Mouse (Mus musculus): Measurements from ENCODE around the gene Tmem170b. TPM values are rescaled to one million over a fixed set of nuclear protein-coding genes. Genes with fewer than 3 reads are reported as not detected.
A peak's percentile ranks its signal among the peaks of the same experiment; 100 is the strongest.

The Tmem170b gene
- total RNA-seq, 1 experiment from 2014 or later: 22.8 TPM

- no peak for DNase-seq
Measured at GRCm38 (mm10) chr13:41614539-41614938, 8.8 kb downstream of the Tmem170b start.

GRCm38 (mm10) chr13:41614982-41615381 is 9.3 kb downstream of the Tmem170b start:
- no peak for DNase-seq

- no peak for DNase-seq
Measured at GRCm38 (mm10) chr13:41619470-41619869, 13.8 kb downstream of the Tmem170b start.

GRCm38 (mm10) chr13:41620132-41620531 is 14.4 kb downstream of the Tmem170b start:
- no peak for DNase-seq

GRCm38 (mm10) chr13:41624123-41624522 is 18.4 kb downstream of the Tmem170b start:
- DNase-seq: no peak

GRCm38 (mm10) chr13:41625248-41625647 is 19.5 kb downstream of the Tmem170b start:
- no peak for DNase-seq

- DNase-seq: no peak
Measured at GRCm38 (mm10) chr13:41627277-41627916, 21.7 kb downstream of the Tmem170b start.

- DNase-seq: peak; percentile 82
Measured at GRCm38 (mm10) chr13:41634401-41634818, 28.7 kb downstream of the Tmem170b start.

- DNase-seq: no peak
Measured at GRCm38 (mm10) chr13:41638083-41638482, 32.4 kb downstream of the Tmem170b start.

GRCm38 (mm10) chr13:41642851-41643250 is 37.1 kb downstream of the Tmem170b start:
- DNase-seq: peak; percentile 68

- peak; percentile 27 for DNase-seq
Measured at GRCm38 (mm10) chr13:41643798-41644197, 38.1 kb downstream of the Tmem170b start.

- no peak for DNase-seq
Measured at GRCm38 (mm10) chr13:41644591-41645482, 39.1 kb downstream of the Tmem170b start.

- no peak for DNase-seq
Measured at GRCm38 (mm10) chr13:41645483-41645859, 39.8 kb downstream of the Tmem170b start.

- no peak for DNase-seq
Measured at GRCm38 (mm10) chr13:41647976-41648375, 42.3 kb downstream of the Tmem170b start.

- DNase-seq: no peak
Measured at GRCm38 (mm10) chr13:41650665-41651064, 45.0 kb downstream of the Tmem170b start.

- no peak for DNase-seq
Measured at GRCm38 (mm10) chr13:41653791-41654190, 48.1 kb downstream of the Tmem170b start.

- peak; percentile 29 for DNase-seq
Measured at GRCm38 (mm10) chr13:41655576-41656090, 49.9 kb downstream of the Tmem170b start.

- DNase-seq: no peak
Measured at GRCm38 (mm10) chr13:41660052-41660793, 54.5 kb downstream of the Tmem170b start.

- no peak for DNase-seq
Measured at GRCm38 (mm10) chr13:41661116-41661515, 55.4 kb downstream of the Tmem170b start.

- peak; percentile 91 for DNase-seq
Measured at GRCm38 (mm10) chr13:41662401-41663070, 56.8 kb downstream of the Tmem170b start.

GRCm38 (mm10) chr13:41663501-41664195 is 57.9 kb downstream of the Tmem170b start:
- DNase-seq: no peak

Measured in adrenal gland, postnatal 14 days (tissue).